Mouse (Mus musculus): ENCODE measurements around the gene Tbck. TPM values are rescaled to one million over a fixed set of nuclear protein-coding genes. Genes with fewer than 3 reads are reported as not detected.
A peak's percentile ranks its signal among the peaks of the same experiment; 100 is the strongest.

Gene Tbck
- polyA plus RNA-seq, 1 experiment from 2014 or later: 14.9 TPM

GRCm38 (mm10) chr3:132871318-132871904, 187.5 kb downstream of the Tbck start:
- 0 out of 2 replicates have a peak, but pooled peaks cover 4% of the 10 kb centered on the region for H3K4me1 ChIP-seq (ENCODE audit: control insufficient read depth, insufficient read depth, low read length)
- no peak overlapping the region for H3K4me2 ChIP-seq (ENCODE audit: low read depth, low read length)
- no peaks in the 10 kb centered on the region for H3K36me3 ChIP-seq (ENCODE audit: control insufficient read depth, insufficient read depth, low read length)
- peak; percentile 34; the same call in 1 of the 2 replicates for ATAC-seq
- H3K27ac ChIP-seq (ENCODE audit: low read length): no peak overlapping the region
- 79% methylated on average over 9 of the region's 9 CpGs for WGBS
- H3K27me3 ChIP-seq (replicated peaks; ENCODE audit: control insufficient read depth, insufficient read depth, low read length): no peaks in the 10 kb centered on the region
- no peak overlapping the region for H3K4me3 ChIP-seq (ENCODE audit: low read length)
- H3K9ac ChIP-seq (ENCODE audit: low read depth, low read length): no peak overlapping the region
- H3K9me3 ChIP-seq (ENCODE audit: control insufficient read depth, low read length): no peaks in the 10 kb centered on the region

- Histone ChIP-seq H3K36me3 (ENCODE audit: control insufficient read depth, insufficient read depth, low read length) (no peaks in the 10 kb centered on the region), H3K27ac (ENCODE audit: low read length) (no peak overlapping the region), H3K27me3 (replicated peaks; ENCODE audit: control insufficient read depth, insufficient read depth, low read length) (no peaks in the 10 kb centered on the region), H3K9ac (ENCODE audit: low read depth, low read length) (no peak overlapping the region), H3K4me1 (ENCODE audit: control insufficient read depth, insufficient read depth, low read length) (0 out of 2 replicates have a peak, but pooled peaks cover 5% of the 10 kb centered on the region), H3K9me3 (ENCODE audit: control insufficient read depth, low read length) (no peaks in the 10 kb centered on the region), H3K4me2 (ENCODE audit: low read depth, low read length) (no peak overlapping the region), H3K4me3 (ENCODE audit: low read length) (no peak overlapping the region)
- peak; percentile 29; the same call in 1 of the 2 replicates for ATAC-seq
- WGBS: 46% methylated on average over 6 of the region's 6 CpGs
These were observed 189.3 kb downstream of the Tbck start for GRCm38 (mm10) chr3:132873251-132873650.

- no peak overlapping the region for H3K4me3 ChIP-seq (ENCODE audit: low read length)
- no peak overlapping the region for H3K4me2 ChIP-seq (ENCODE audit: low read depth, low read length)
- no peaks in the 10 kb centered on the region for H3K36me3 ChIP-seq (ENCODE audit: control insufficient read depth, insufficient read depth, low read length)
- no peaks in the 10 kb centered on the region for H3K27me3 ChIP-seq (replicated peaks; ENCODE audit: control insufficient read depth, insufficient read depth, low read length)
- no peak overlapping the region for H3K27ac ChIP-seq (ENCODE audit: low read length)
- H3K4me1 ChIP-seq (ENCODE audit: control insufficient read depth, insufficient read depth, low read length): 0 out of 2 replicates have a peak, but pooled peaks cover 5% of the 10 kb centered on the region
- no peak for ATAC-seq
- 57% methylated on average over 14 of the region's 14 CpGs for WGBS
- H3K9ac ChIP-seq (ENCODE audit: low read depth, low read length): no peak overlapping the region
- H3K9me3 ChIP-seq (ENCODE audit: control insufficient read depth, low read length): no peaks in the 10 kb centered on the region
These were observed 192.2 kb downstream of the Tbck start for GRCm38 (mm10) chr3:132876011-132876708.

DNA sequence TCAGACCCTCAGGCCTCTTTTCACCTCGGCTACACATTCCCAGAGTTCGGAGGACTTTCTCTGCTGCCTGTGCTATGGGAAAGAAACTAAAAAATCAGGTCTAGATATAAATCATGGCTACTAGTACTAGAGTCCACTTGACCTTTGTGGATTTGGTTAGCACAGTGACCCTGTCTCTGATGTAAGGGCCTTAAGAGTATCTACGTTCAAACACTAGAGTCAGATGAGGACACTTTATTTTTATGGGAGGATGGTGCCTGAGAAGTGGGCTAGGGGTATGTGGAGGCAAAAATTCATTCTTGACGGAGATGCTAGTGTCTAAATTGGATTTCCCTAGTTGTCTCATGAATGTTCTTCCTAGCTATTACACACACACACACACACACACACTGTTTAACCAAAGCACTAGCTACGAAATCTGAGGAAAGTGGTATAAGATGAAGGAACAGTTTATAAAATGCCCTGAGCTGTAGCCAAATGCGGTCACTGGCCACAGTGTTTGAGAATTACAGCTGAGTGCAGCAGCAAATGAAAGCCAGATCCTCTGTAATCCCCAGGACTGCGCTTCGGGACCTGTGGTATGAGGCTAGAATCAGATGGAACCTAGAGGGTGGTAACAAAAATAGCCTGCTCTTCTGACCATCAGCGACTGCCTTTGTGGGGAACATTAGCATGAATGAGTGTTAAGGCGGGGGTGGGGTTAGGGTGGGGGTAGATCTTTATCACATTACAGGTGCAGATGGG, 193.2 kb downstream of the Tbck start:
- 0 out of 2 replicates have a peak, but pooled peaks cover 5% of the 10 kb centered on the region for H3K4me1 ChIP-seq (ENCODE audit: control insufficient read depth, insufficient read depth, low read length)
- WGBS: 60% methylated on average over 10 of the region's 10 CpGs
- ATAC-seq: no peak
- H3K27ac ChIP-seq (ENCODE audit: low read length): no peak overlapping the region
- no peaks in the 10 kb centered on the region for H3K27me3 ChIP-seq (replicated peaks; ENCODE audit: control insufficient read depth, insufficient read depth, low read length)
- no peak overlapping the region for H3K4me2 ChIP-seq (ENCODE audit: low read depth, low read length)
- H3K36me3 ChIP-seq (ENCODE audit: control insufficient read depth, insufficient read depth, low read length): no peaks in the 10 kb centered on the region
- no peaks in the 10 kb centered on the region for H3K9me3 ChIP-seq (ENCODE audit: control insufficient read depth, low read length)
- no peak overlapping the region for H3K9ac ChIP-seq (ENCODE audit: low read depth, low read length)
- no peak overlapping the region for H3K4me3 ChIP-seq (ENCODE audit: low read length)

DNA sequence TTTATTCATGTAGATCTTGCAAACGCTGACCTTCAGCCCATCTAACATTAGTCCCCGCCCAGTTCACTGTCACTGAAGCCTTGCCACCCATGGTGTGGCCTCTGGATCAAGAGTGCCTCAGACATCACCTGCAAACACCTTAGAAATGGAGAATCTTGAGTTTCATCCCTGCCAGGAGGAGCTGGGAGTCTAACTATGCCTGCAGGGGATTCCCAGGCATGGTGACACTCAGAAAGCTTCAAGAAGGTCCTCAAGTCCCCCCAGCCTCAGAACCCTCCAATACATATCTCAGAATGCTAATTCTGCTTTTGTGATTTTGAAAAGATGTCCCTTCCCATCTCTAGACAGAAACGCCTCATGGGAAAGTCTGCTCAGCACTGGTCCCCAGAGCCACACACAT, 196.4 kb downstream of the Tbck start:
- no peak for ATAC-seq
- H3K27ac ChIP-seq (ENCODE audit: low read length): no peak overlapping the region
- 0 out of 2 replicates have a peak, but pooled peaks cover 5% of the 10 kb centered on the region for H3K4me1 ChIP-seq (ENCODE audit: control insufficient read depth, insufficient read depth, low read length)
- H3K4me2 ChIP-seq (ENCODE audit: low read depth, low read length): no peak overlapping the region
- 84% methylated on average over 3 of the region's 3 CpGs for WGBS
- no peaks in the 10 kb centered on the region for H3K36me3 ChIP-seq (ENCODE audit: control insufficient read depth, insufficient read depth, low read length)
- H3K9me3 ChIP-seq (ENCODE audit: control insufficient read depth, low read length): no peaks in the 10 kb centered on the region
- no peak overlapping the region for H3K9ac ChIP-seq (ENCODE audit: low read depth, low read length)
- H3K4me3 ChIP-seq (ENCODE audit: low read length): no peak overlapping the region
- no peaks in the 10 kb centered on the region for H3K27me3 ChIP-seq (replicated peaks; ENCODE audit: control insufficient read depth, insufficient read depth, low read length)

GRCm38 (mm10) chr3:132880826-132881225, 196.9 kb downstream of the Tbck start:
- H3K4me1 ChIP-seq (ENCODE audit: control insufficient read depth, insufficient read depth, low read length): 0 out of 2 replicates have a peak, but pooled peaks cover 5% of the 10 kb centered on the region
- no peak overlapping the region for H3K4me3 ChIP-seq (ENCODE audit: low read length)
- H3K9ac ChIP-seq (ENCODE audit: low read depth, low read length): no peak overlapping the region
- H3K36me3 ChIP-seq (ENCODE audit: control insufficient read depth, insufficient read depth, low read length): no peaks in the 10 kb centered on the region
- H3K4me2 ChIP-seq (ENCODE audit: low read depth, low read length): no peak overlapping the region
- no peaks in the 10 kb centered on the region for H3K9me3 ChIP-seq (ENCODE audit: control insufficient read depth, low read length)
- 66% methylated on average over 9 of the region's 9 CpGs for WGBS
- H3K27me3 ChIP-seq (replicated peaks; ENCODE audit: control insufficient read depth, insufficient read depth, low read length): no peaks in the 10 kb centered on the region
- no peak overlapping the region for H3K27ac ChIP-seq (ENCODE audit: low read length)
- no peak for ATAC-seq

GRCm38 (mm10) chr3:132883256-132883655, 199.3 kb downstream of the Tbck start:
- ATAC-seq: no peak
- 74% methylated on average over 9 of the region's 9 CpGs for WGBS

GRCm38 (mm10) chr3:132884459-132884858, 200.5 kb downstream of the Tbck start:
- Histone ChIP-seq H3K36me3 (ENCODE audit: control insufficient read depth, insufficient read depth, low read length) (no peaks in the 10 kb centered on the region), H3K27me3 (replicated peaks; ENCODE audit: control insufficient read depth, insufficient read depth, low read length) (no peaks in the 10 kb centered on the region), H3K9ac (ENCODE audit: low read depth, low read length) (no peak overlapping the region), H3K4me1 (ENCODE audit: control insufficient read depth, insufficient read depth, low read length) (no peaks in the 10 kb centered on the region), H3K9me3 (ENCODE audit: control insufficient read depth, low read length) (no peaks in the 10 kb centered on the region), H3K4me3 (ENCODE audit: low read length) (no peak overlapping the region), H3K27ac (ENCODE audit: low read length) (no peak overlapping the region), H3K4me2 (ENCODE audit: low read depth, low read length) (no peak overlapping the region)
- WGBS: 88% methylated on average over 10 of the region's 10 CpGs
- ATAC-seq: no peak

More at GRCm38 (mm10) chr3:132883256-132883655, 199.3 kb downstream of the Tbck start:
- no peaks in the 10 kb centered on the region for H3K36me3 ChIP-seq (ENCODE audit: control insufficient read depth, insufficient read depth, low read length)
- H3K27me3 ChIP-seq (replicated peaks; ENCODE audit: control insufficient read depth, insufficient read depth, low read length): no peaks in the 10 kb centered on the region
- H3K4me1 ChIP-seq (ENCODE audit: control insufficient read depth, insufficient read depth, low read length): no peaks in the 10 kb centered on the region
- no peak overlapping the region for H3K4me2 ChIP-seq (ENCODE audit: low read depth, low read length)
- no peaks in the 10 kb centered on the region for H3K9me3 ChIP-seq (ENCODE audit: control insufficient read depth, low read length)
- H3K27ac ChIP-seq (ENCODE audit: low read length): no peak overlapping the region
- H3K9ac ChIP-seq (ENCODE audit: low read depth, low read length): no peak overlapping the region
- no peak overlapping the region for H3K4me3 ChIP-seq (ENCODE audit: low read length)

- Histone ChIP-seq H3K4me3 (ENCODE audit: low read length) (no peak overlapping the region), H3K27ac (ENCODE audit: low read length) (no peak overlapping the region), H3K4me2 (ENCODE audit: low read depth, low read length) (no peak overlapping the region), H3K4me1 (ENCODE audit: control insufficient read depth, insufficient read depth, low read length) (no peaks in the 10 kb centered on the region), H3K27me3 (replicated peaks; ENCODE audit: control insufficient read depth, insufficient read depth, low read length) (no peaks in the 10 kb centered on the region), H3K9me3 (ENCODE audit: control insufficient read depth, low read length) (no peaks in the 10 kb centered on the region), H3K9ac (ENCODE audit: low read depth, low read length) (no peak overlapping the region), H3K36me3 (ENCODE audit: control insufficient read depth, insufficient read depth, low read length) (no peaks in the 10 kb centered on the region)
- WGBS: 85% methylated on average over 6 of the region's 6 CpGs
- no peak for ATAC-seq
These were observed 202.6 kb downstream of the Tbck start for GRCm38 (mm10) chr3:132886419-132887050.

All from intestine, embryonic 16.5 days (tissue).